Mouse (Mus musculus) bone marrow macrophage, adult 2 months (primary cell): ENCODE data around the gene Rnf31.

Source experiments
- CTCF ChIP-seq: IDR thresholded peaks from 2 replicates; pipeline ENCODE4 v1.5.1; 2012; ENCODE audit warnings: low read depth, mild to moderate bottlenecking, low read length, moderate library complexity
- POLR2A ChIP-seq: IDR thresholded peaks from 2 replicates; pipeline ENCODE4 v1.6.1; 2012; ENCODE audit warnings: mild to moderate bottlenecking, low read depth, low read length, borderline replicate concordance

GRCm38 (mm10) chr14:55591331-55591891 lies at the start of gene Rnf31:
- TF ChIP-seq CTCF, result no peak
- TF ChIP-seq POLR2A, result no peak
